In the genomic region with DNA sequence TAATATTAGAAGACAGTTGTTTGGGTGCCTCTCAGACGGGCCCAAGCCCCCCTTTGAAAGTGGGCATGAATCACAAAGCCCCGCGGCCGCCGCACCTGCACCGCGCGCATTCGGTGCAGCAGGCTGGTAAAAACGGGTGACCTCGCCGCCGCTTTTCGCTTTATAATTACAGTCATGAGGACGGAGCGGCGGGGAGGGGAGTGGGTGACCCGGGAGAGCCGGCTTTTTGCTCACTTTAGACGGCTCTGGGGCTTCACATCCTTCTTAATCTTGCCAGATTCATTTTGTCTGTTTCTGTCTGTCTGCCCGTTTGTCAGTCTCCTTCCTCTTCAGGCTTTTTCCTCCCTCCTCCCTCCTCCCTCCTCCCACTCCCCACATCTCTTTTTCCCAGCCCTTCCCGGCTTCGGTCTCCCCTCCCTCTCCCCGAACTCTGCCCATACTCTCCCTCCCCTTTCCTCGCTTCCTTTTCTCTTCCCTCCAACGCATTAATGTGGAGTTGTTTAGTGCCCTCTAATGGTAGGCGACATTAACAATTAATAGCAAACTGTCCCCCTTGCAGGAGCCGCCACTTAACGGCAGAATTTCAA, we compare ENCODE assay signal across 7 mouse cellular contexts. TPM values are rescaled to one million over a fixed set of nuclear protein-coding genes. Genes with fewer than 3 reads are reported as not detected.
DNase-seq lines count a peak whose midpoint lies in the region; ATAC-seq lines count a peak whose summit lies in the region.

No protein-coding gene starts in this region.

- peak overlapping the region; percentile 97 for H3K4me2 ChIP-seq in embryonic facial prominence, embryonic 15.5 days (replicated peaks)
- peak overlapping the region; percentile 96 for H3K4me2 ChIP-seq in limb, embryonic 15.5 days
- peak overlapping the region; percentile 96 for H3K4me2 ChIP-seq in midbrain, embryonic 16.5 days (ENCODE audit: low read length)

- no peaks in the 10 kb centered on the region for H3K9me3 ChIP-seq in embryonic facial prominence, embryonic 15.5 days (replicated peaks)
- H3K9me3 ChIP-seq in hindbrain, embryonic 10.5 days: no peaks in the 10 kb centered on the region
- no peaks in the 10 kb centered on the region for H3K9me3 ChIP-seq in limb, embryonic 15.5 days
- H3K9me3 ChIP-seq in midbrain, embryonic 16.5 days (replicated peaks; ENCODE audit: control insufficient read depth, low read length, poor library complexity, severe bottlenecking): no peaks in the 10 kb centered on the region

- no peak overlapping the region; the same call in 1 of the 2 replicates for H3K27ac ChIP-seq in embryonic facial prominence, embryonic 15.5 days (replicated peaks)
- H3K27ac ChIP-seq in hindbrain, embryonic 10.5 days: peak overlapping the region; percentile 90
- H3K27ac ChIP-seq in limb, embryonic 15.5 days: peak overlapping the region; percentile 59; the same call in 1 of the 2 replicates
- H3K27ac ChIP-seq in midbrain, embryonic 16.5 days (ENCODE audit: low read length): no peak overlapping the region

- H3K9ac ChIP-seq in embryonic facial prominence, embryonic 15.5 days: no peak overlapping the region
- H3K9ac ChIP-seq in limb, embryonic 15.5 days: no peak overlapping the region
- peak overlapping the region; percentile 32 for H3K9ac ChIP-seq in midbrain, embryonic 16.5 days (ENCODE audit: low read depth, low read length)

- H3K27me3 ChIP-seq in embryonic facial prominence, embryonic 15.5 days: peaks cover 20% of the 10 kb centered on the region
- H3K27me3 ChIP-seq in hindbrain, embryonic 10.5 days (ENCODE audit: insufficient read depth, poor library complexity, severe bottlenecking): peaks cover 33% of the 10 kb centered on the region
- H3K27me3 ChIP-seq in limb, embryonic 15.5 days: peaks cover 38% of the 10 kb centered on the region
- H3K27me3 ChIP-seq in midbrain, embryonic 16.5 days (ENCODE audit: control insufficient read depth, insufficient read depth, low read depth, low read length): peaks cover 2% of the 10 kb centered on the region; the same call in 1 of the 2 replicates

- no peaks in the 10 kb centered on the region for H3K36me3 ChIP-seq in embryonic facial prominence, embryonic 15.5 days
- H3K36me3 ChIP-seq in hindbrain, embryonic 10.5 days: no peaks in the 10 kb centered on the region
- no peaks in the 10 kb centered on the region for H3K36me3 ChIP-seq in limb, embryonic 15.5 days
- no peaks in the 10 kb centered on the region for H3K36me3 ChIP-seq in midbrain, embryonic 16.5 days (ENCODE audit: control insufficient read depth, insufficient read depth, low read length)

- H3K4me1 ChIP-seq in embryonic facial prominence, embryonic 15.5 days: peaks cover 22% of the 10 kb centered on the region
- H3K4me1 ChIP-seq in hindbrain, embryonic 10.5 days (replicated peaks): peaks cover 40% of the 10 kb centered on the region
- H3K4me1 ChIP-seq in limb, embryonic 15.5 days: peaks cover 26% of the 10 kb centered on the region
- H3K4me1 ChIP-seq in midbrain, embryonic 16.5 days (ENCODE audit: control insufficient read depth, insufficient read depth, low read length): peaks cover 36% of the 10 kb centered on the region

- DNase-seq in ES-CJ7 (ENCODE audit: low read depth, low spot score): peak; percentile 93
- peak; percentile 7 for DNase-seq in adrenal gland, adult 8-10 months
- DNase-seq in hindbrain, embryonic 10.5 days (ENCODE audit: low spot score): peak; percentile 81
- no peak for DNase-seq in frontal cortex, postnatal 36 days (ENCODE audit: low spot score in 2 of 2)

- ATAC-seq in embryonic facial prominence, embryonic 15.5 days (ENCODE audit: insufficient number of reproducible peaks, low FRiP score, low TSS enrichment, low read depth): no peak
- peak; percentile 17; the same call in 1 of the 2 replicates for ATAC-seq in limb, embryonic 15.5 days (ENCODE audit: insufficient number of reproducible peaks, low FRiP score, low TSS enrichment, low read depth)
- ATAC-seq in midbrain, embryonic 16.5 days: peak; percentile 63

- 1% methylated on average over 29 of the region's 29 CpGs for WGBS in embryonic facial prominence, embryonic 15.5 days
- WGBS in hindbrain, embryonic 10.5 days: under 1% methylated on average over 29 of the region's 29 CpGs
- under 1% methylated on average over 29 of the region's 29 CpGs for WGBS in limb, embryonic 15.5 days
- WGBS in midbrain, embryonic 16.5 days: under 1% methylated on average over 29 of the region's 29 CpGs

- peak overlapping the region; percentile 58 for H3K4me3 ChIP-seq in embryonic facial prominence, embryonic 15.5 days (replicated peaks)
- H3K4me3 ChIP-seq in hindbrain, embryonic 10.5 days: peak overlapping the region; percentile 71
- H3K4me3 ChIP-seq in limb, embryonic 15.5 days: peak overlapping the region; percentile 63
- H3K4me3 ChIP-seq in midbrain, embryonic 16.5 days (ENCODE audit: low read depth, low read length): peak overlapping the region; percentile 62

RNA-seq across cellular contexts. Expression of a gene that starts 1.6 kb away (rescaled TPM):
- 1 to 10 TPM; 2.3 to 5.9 (median 5.3) TPM for total RNA-seq in adrenal gland, adult 8-10 months (2022)
- polyA plus RNA-seq in embryonic facial prominence, embryonic 15.5 days (2015; fragmentation: Nextera tagmentation; extraction: Ambion mirVana): 65.3 and 66.3 TPM in 2 replicates
- 11.2 and 23.7 TPM in 2 replicates for polyA plus RNA-seq in hindbrain, embryonic 10.5 days (2016; fragmentation: Nextera tagmentation; extraction: Ambion mirVana)
- polyA plus RNA-seq in limb, embryonic 15.5 days (2015; fragmentation: Nextera tagmentation; extraction: Ambion mirVana): 53.4 and 55.4 TPM in 2 replicates
- 4.2 and 5.4 TPM in 2 replicates for polyA plus RNA-seq in midbrain, embryonic 16.5 days (2015; fragmentation: Nextera tagmentation; extraction: Ambion mirVana)

Comparison
In these comparisons a context has a peak if more than half of its experiments do, and no peak if none do; other contexts are left out.
1. DNase-seq: peak in ES-CJ7 (single experiment), adrenal gland, adult 8-10 months (single experiment) and hindbrain, embryonic 10.5 days (single experiment); none in frontal cortex, postnatal 36 days (0 of 2).
2. H3K27ac ChIP-seq: peak in hindbrain, embryonic 10.5 days (single experiment) and limb, embryonic 15.5 days (single experiment); none in embryonic facial prominence, embryonic 15.5 days (single experiment) and midbrain, embryonic 16.5 days (single experiment).
3. Peak in every context shown above with its lines, with median percentiles within 50 percentile points of each other: H3K4me2 ChIP-seq and H3K4me3 ChIP-seq.